Mouse (Mus musculus) lung, adult 2 months (tissue): ENCODE data around the gene Igdcc4. TPM values are rescaled to one million over a fixed set of nuclear protein-coding genes. Genes with fewer than 3 reads are reported as not detected.
A peak's percentile ranks its signal among the peaks of the same experiment; 100 is the strongest.

Source experiments
- DNase-seq: peaks from one replicate; pipeline ENCODE4 v3.0.0; 2022
- H3K4me1 ChIP-seq: fragments of 200-500 bp; 2 replicates; pipeline ENCODE4 v1.6.1; 2011; ENCODE audit warnings: low read length; ENCODE audit not compliant: control insufficient read depth, insufficient read depth
- H3K4me3 ChIP-seq: fragments of 200-500 bp; replicated peaks from 2 replicates; pipeline ENCODE3; 2011; ENCODE audit warnings: low read depth, mild to moderate bottlenecking, control low read depth, low read length; ENCODE audit errors: extremely low read depth
- CTCF ChIP-seq: fragments of 200-500 bp; IDR thresholded peaks from 2 replicates; pipeline ENCODE4 v1.5.1; 2011; ENCODE audit warnings: mild to moderate bottlenecking, low read length, control low read depth; ENCODE audit not compliant: insufficient read depth
- POLR2A ChIP-seq: fragments of 200-500 bp; IDR thresholded peaks from 2 replicates; pipeline ENCODE4 v1.6.1; 2011; ENCODE audit warnings: low read depth, mild to moderate bottlenecking, control low read depth, low read length, borderline replicate concordance; ENCODE audit errors: extremely low read depth
- WGBS: fragments of 180-500 bp; shearing (Covaris S2); methylation state at CpG from one replicate; pipeline ENCODE4 v1.1.7; 2018; 5-methylcytosine and 5-hydroxymethylcytosine counted together
- polyA plus RNA-seq: library from polyadenylated mRNA; depleted of rRNA; stranded (reverse); fragments of >200 nt; gene quantifications from 2 replicates; pipeline ENCODE4 v1.2.3, GENCODE M21; 2012

The Igdcc4 gene
- polyA plus RNA-seq, 1 experiment, result 3.7 TPM

GRCm38 (mm10) chr9:65085270-65085669 is 16.0 kb upstream of the Igdcc4 start:
- no peak for DNase-seq
- H3K4me3 ChIP-seq, result no peak overlapping the region
- no peak for TF ChIP-seq POLR2A
- no peak for TF ChIP-seq CTCF
- WGBS, result 80% methylated on average over 1 of the region's 1 CpGs
- H3K4me1 ChIP-seq, result no peaks in the 10 kb centered on the region

GRCm38 (mm10) chr9:65086801-65087200 is 14.5 kb upstream of the Igdcc4 start:
- no peak overlapping the region for H3K4me3 ChIP-seq
- no peaks in the 10 kb centered on the region for H3K4me1 ChIP-seq
- 40% methylated on average over 1 of the region's 1 CpGs for WGBS
- DNase-seq, result no peak
- TF ChIP-seq CTCF (no peak), POLR2A (no peak)

DNA sequence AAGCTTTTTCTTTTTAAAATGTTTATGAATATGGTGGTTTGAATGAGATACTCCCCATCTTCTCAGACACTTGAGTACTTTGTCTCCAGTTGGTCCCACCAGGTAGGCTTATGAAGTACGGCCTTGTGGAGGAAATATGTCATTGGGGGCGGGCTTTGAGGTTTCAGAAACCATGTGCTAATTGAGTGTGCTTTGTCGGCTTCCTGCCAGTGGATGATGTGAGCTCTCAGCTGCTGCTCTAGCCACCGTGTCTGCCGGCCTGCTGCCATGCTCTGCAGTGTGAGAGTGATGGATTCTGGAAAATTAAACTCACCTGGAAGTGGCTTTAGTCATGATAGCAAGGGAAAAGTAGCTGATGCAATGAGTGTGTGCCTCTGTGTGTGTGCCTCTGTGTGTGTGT is 13.8 kb upstream of the Igdcc4 start:
- no peaks in the 10 kb centered on the region for H3K4me1 ChIP-seq
- DNase-seq, result no peak
- TF ChIP-seq POLR2A, result no peak
- no peak for TF ChIP-seq CTCF
- WGBS, result 26% methylated on average over 5 of the region's 5 CpGs
- H3K4me3 ChIP-seq, result no peak overlapping the region

DNA sequence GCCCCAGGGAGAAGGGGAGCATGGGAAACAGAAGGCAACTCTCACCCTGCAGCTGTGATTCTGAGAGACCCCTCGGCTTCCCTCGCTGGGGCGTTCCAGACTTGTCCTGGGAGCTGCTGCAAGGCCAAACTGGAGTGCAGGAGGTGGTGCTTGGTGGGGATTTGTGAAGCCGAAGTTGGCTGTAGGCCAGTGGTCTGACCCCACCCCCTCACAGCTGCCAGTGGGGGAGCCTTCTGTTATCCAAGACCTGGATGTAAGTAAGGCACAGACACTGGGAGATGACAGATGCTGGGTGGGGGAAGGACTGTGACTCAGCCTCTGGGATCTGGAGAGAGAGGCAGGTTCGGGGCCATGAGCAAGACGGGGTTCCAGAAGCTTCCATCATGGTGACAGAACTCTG is 7.0 kb upstream of the Igdcc4 start:
- H3K4me3 ChIP-seq, result no peak overlapping the region
- H3K4me1 ChIP-seq, result no peaks in the 10 kb centered on the region
- no peak for DNase-seq
- 37% methylated on average over 6 of the region's 6 CpGs for WGBS
- TF ChIP-seq POLR2A (no peak), CTCF (no peak)

- H3K4me1 ChIP-seq, result peaks cover 2% of the 10 kb centered on the region; the same call in 1 of the 2 replicates
- WGBS, result under 1% methylated on average over 39 of the region's 39 CpGs
- peak; percentile 15 for DNase-seq
- TF ChIP-seq CTCF, result no peak
- H3K4me3 ChIP-seq, result peak overlapping the region; percentile 52
These were observed 545 bp downstream of the Igdcc4 start for GRCm38 (mm10) chr9:65101686-65102376.

- DNase-seq, result no peak
- 14% methylated on average over 34 of the region's 36 CpGs for WGBS
- no peak for TF ChIP-seq POLR2A
- TF ChIP-seq CTCF, result no peak
- Histone ChIP-seq H3K4me3 (peak overlapping the region; percentile 23), H3K4me1 (peaks cover 2% of the 10 kb centered on the region; the same call in 1 of the 2 replicates)
These were observed 1.3 kb downstream of the Igdcc4 start for GRCm38 (mm10) chr9:65102377-65103172.

GRCm38 (mm10) chr9:65103173-65103752 is 2.0 kb downstream of the Igdcc4 start:
- peaks cover 2% of the 10 kb centered on the region; the same call in 1 of the 2 replicates for H3K4me1 ChIP-seq
- TF ChIP-seq POLR2A (no peak), CTCF (no peak)
- H3K4me3 ChIP-seq, result no peak overlapping the region
- WGBS, result 54% methylated on average over 8 of the region's 8 CpGs
- no peak for DNase-seq

DNA sequence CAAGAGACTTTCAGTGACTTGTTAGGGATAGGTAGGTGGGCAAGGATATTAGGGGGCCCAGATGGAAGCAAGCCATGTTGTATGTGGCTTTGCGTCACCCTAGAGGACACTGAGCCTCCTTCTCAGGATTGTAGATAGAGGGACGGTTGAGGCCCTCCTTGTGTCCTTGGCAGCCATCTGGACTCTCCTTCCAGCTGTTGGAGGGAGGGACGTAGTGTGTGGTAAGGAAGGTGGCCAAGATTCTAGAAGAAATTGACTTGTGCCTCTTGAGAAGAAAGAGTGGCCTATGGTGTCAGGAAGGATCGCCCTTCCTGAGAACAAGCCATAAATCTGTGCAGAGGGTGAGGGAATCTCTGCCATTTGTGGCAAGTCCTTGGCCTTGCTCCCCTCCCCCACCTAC is 5.5 kb downstream of the Igdcc4 start:
- Histone ChIP-seq H3K4me1 (no peaks in the 10 kb centered on the region), H3K4me3 (no peak overlapping the region)
- TF ChIP-seq CTCF (no peak), POLR2A (no peak)
- DNase-seq, result no peak
- WGBS, result 69% methylated on average over 4 of the region's 4 CpGs

DNA sequence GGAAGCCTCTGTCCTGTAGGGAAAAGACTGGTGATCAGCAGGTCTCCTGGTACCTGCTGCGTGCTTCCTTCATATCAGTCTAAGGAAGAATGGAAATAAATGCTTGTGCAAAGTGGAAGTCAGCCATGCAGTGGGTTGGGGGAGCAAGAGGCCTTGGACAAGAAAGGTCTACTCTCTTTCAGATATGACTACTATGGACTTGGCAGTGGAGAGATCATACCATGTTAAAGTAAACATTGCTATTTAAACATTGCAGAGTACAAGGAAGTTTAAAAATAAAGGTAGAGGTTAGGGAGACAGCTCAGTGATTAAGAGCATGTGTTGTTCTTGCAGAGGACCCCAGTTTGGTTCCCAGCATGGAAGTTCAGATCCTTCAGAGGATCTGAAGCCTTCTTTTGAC is 6.6 kb downstream of the Igdcc4 start:
- 57% methylated on average over 1 of the region's 1 CpGs for WGBS
- no peak for TF ChIP-seq POLR2A
- TF ChIP-seq CTCF, result no peak
- no peaks in the 10 kb centered on the region for H3K4me1 ChIP-seq
- no peak overlapping the region for H3K4me3 ChIP-seq
- no peak for DNase-seq
